Mouse (Mus musculus) Muller cell, postnatal 12 days (primary cell): ENCODE data around the gene Ccdc43.
"Not testable (repeated sequence)": the region's sequence is repeated elsewhere in the genome, so short reads cannot be mapped to it uniquely, and the experiment has no call there.

Experiments used
- DNase-seq: peaks from one replicate; pipeline ENCODE4 v3.0.0-alpha.2; 2015; ENCODE audit errors: inconsistent ontology term

The Ccdc43 gene

DNA sequence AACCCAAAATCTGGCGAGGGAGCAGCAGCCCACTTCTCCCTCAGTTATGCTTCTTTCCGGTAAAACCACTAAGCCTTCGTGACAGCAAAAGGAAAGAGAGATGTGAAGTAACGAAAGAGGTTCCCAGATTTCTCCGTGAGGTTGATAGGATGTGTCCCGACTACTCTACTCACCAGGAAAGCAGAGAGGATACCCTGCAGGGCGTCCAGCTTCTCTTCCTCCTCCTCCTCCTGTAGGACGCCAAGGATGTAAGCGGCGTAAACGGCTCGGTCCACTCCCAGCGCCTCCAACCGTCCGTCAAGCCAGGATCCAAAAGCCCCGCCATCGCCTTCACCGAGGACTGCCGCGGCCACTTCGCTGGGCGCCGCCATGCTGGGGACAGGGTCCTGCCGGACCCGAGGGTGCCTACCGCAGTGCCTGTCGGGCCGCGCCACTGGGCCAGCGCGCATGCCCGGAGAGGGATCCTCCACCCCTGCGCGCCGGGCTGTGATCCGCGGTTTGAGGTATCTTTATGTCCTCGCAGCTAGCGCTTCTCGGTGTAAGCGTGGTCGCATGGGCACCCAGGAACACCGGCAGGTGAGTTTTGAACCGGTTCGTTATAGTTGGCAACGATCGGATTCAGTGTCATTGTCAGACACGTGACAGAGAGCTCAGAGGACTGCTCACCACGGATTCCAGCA, at the start of gene Ccdc43:
TSS of gene Ccdc43 (minus strand) at position 445 of the 680 bp plus-strand sequence.
- peak; percentile 90 for DNase-seq

DNA sequence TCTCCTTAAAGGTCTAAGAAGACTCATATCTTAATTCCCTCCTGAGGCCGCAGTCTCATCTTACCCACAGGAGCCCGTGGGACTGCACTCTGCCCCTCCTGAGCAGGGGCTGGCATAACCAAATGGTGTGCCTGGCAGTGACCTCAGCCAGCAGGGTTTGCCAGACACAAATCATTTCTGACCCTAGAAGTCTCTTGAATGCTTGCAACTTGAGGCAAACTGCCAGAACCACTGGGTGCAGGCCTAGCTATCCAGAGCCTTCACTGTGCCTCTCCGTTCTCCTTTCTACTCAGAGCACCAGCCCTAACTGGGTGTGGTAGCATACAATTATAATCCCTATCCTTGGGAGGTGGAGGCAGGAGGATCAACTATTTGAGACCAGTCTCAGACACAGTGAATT, 47.2 kb upstream of the Ccdc43 start:
- DNase-seq = no peak

DNA sequence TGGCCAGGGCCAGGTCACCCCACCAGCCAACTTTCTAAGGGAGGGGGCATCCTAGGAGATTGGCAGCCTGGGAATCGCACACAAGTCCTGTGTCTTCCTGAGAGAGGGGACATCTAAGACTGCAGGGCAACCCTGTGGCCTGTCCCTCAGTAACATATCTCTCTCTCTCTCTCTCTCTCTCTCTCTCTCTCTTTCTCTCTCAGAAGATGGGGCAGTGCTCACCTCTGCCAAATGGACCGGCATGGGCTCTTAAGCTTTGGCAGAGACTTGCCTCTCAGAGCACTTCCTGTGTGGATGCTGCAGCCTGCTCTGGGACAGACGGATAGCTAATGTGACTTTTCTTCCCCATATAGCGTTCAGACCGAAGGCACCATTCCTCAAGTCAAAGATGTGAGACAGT, 45.3 kb upstream of the Ccdc43 start:
- no peak for DNase-seq

DNA sequence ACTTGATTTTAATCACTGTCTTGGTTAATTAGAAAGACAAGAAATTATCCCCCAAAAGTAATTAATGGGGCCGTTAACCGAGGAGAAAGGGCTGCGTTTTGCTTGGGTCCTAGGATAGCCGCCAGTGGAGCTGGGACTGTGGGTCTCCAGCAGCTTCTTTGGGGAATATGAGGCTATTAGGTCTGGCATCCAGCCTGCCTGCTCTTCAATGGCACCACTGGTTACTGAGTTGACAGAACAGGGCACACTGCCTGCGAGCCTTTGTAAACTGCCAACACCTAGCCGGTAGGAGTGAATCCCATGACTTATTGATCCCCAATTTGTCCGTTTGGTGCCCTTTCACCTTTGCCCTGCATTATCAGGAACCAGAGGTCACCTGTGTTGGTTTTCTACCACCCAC, 44.5 kb upstream of the Ccdc43 start:
- peak; percentile 66 for DNase-seq

DNA sequence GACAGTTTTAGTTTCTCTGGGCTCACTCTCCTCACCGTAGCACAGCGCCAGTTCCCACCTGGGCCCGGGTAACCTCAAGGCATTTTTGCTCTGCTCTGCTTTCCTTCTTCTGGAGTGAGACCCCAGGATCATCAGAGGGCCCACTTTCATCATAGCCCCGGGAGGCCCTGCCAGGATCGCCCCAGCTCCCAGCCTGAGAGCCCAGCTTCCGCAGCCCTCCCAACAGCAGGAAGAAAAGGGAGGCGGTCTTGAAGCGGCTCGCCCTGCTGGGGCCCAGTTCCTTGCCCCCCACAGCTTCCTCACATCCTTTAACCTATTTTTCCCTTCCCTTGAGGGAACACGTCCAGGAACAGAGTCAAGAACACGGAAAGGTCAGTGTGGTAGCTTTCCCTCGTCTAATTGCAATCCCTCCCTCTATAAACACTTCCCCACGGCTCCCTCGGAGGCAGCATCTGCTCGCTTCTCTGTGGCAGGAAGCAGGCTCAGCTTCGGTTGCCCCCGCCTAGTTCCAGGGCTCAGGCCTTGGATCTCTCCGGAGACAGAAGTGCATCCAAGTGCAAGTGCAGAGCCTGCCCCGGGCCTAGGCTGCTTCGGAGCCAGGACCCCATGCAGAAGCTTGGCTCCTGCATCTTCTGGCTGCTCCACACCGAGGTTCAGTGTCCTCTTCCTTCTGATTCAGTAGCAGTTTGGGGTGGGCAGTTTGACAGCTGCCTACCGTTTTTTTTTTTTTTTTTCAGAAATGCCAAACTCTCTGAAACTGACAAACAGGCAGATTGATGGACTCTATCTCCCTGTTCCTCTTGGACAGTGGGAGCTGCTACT, 43.8 kb upstream of the Ccdc43 start:
- peak; percentile 45 for DNase-seq

DNA sequence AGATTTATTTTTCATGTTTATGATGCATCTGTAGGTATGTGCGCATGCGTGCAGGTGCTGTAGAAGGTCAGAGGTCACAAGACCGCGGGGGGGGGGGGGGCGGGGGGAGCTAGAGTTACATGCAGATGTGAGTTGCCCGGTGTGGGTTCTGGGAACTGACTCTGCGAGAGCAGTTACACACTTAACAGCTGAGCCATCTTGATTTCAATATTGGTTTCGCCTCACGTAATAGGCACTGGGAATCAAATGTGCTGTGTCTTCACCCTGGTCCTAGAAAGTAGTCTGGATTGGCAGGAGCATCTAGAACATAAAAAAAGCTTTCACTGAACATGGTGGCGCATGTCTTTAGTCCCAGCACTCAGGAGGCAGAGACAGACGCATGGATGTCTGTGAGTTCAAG, 43.1 kb upstream of the Ccdc43 start:
- no peak for DNase-seq

DNA sequence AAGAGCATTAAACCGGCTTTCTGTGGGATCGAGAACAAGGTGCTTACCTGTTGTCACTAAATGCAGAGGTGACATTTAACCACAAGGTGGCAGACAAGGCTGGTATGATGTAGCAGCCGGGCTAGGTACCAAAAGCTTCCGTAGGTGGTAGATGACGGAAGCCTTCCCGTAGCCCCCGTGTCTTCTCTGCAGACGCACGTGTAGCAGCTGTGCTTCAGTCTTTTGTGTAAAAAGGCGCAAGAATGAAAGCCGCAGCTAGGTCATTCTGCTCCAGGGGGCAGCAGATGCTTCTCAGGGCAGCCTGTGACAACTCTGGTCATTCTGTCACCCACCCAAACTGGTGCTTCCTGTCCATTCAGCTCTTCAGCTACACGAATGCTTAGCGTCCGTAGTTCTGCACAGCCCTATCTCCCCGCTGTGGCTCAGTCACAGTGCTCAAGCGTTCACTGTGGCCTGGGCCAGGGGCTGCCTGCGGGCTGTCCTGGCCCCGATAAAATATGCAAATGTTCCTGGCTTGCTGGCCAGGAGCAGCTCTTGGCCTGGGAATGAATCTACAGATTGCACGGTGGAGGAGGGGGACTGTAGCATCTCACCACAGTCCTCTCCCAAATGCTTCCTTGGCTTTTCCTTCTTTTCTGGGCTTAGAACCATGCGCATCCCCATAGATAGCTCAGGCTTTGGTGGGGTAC, 41.8 kb upstream of the Ccdc43 start:
- DNase-seq = peak; percentile 68

DNA sequence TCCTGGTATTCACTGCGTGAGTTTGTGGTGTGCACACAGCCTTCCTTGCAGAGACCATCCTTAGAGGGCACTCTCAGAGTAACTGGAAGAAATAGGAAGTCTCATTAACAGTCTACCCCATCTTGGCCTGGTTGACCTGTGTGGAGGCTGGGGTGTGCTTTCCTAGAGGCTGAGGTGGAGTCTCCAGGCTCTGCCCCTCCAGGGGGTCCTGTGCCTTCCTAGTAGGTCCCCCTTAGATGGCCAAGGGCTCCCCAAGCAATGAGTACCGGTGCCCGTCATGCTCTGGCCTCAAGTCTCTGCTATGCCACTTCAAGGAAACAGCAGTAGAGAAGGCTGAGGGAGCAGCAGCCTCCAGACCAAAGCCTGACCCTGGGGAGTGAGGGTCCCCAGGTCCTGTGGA, 40.5 kb upstream of the Ccdc43 start:
- DNase-seq = no peak

DNA sequence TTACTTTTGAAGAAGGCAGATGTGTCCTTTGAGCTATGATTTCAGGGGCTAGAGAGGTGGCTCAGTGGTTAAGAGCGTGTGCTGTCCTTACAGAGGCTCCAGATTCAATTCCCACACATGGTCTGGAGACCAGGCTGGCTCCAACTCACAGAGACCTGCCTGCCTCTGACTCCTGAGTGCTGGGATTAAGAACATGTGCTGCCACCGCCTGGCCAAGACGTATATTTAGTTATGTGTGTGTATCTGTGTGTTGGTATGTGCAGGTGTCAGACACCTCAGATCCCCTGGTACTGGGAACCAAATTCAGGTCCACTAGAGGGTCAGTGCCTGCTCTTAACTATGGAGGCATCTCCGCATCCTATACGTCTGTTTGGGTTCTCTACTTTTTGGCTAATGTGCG, 37.4 kb upstream of the Ccdc43 start:
- DNase-seq = no peak

DNA sequence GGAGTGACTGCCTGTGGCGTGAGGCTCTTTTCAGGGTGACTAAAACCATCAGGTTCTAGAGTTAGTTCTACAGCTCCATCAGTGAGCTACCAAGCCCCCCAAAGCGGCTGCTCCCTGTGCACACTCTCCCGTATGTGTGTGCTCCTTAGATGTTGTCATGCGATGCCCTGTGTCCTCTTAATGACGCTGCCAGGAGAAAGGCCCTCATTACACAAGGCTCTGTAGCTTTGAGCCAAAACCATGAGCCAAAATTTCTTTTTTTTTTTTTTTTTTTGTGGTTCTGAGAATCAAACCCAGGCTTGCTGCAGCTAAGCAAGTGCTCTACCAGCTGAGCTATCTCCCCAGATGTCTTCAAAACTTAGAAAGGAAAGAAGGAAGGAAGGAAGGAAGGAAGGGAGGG, 35.6 kb upstream of the Ccdc43 start:
- DNase-seq = no peak

DNA sequence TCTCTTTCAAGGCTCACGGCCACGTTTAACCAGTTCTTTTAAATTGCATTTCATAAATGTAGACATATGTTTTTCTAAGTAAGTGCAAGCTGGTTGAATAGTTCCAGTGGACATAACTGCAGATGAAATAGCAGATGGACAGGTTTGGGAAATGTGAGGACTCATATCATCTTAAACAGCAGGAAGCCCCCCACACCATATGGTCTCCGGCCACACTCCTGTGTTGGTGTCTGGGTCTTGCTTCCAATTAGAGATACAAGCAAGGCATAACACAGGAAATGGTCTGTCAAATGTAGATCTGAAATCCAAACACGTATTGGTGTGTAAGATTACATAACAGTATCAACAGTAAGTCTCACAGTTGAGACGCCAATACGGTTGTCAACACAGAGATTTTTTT, 33.8 kb upstream of the Ccdc43 start:
- no peak for DNase-seq

DNA sequence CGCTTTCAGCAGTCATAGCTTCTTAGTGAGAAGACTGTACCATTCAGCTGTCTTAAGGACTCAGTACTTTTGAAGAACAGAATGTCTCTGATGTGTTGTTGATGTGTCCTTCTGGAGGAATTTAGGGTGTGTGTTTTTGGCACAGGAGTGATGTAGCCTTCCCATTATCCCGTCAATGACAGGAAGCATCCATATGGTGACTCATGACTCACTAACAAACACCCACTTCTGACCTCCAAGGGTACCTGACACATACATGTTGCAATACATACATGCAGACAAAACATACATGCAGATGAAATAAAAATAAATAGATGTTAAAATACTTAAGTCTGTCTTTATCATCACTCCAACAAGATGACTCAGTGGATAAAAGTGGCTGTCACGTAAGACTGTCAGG, 32.3 kb upstream of the Ccdc43 start:
- no peak for DNase-seq

DNA sequence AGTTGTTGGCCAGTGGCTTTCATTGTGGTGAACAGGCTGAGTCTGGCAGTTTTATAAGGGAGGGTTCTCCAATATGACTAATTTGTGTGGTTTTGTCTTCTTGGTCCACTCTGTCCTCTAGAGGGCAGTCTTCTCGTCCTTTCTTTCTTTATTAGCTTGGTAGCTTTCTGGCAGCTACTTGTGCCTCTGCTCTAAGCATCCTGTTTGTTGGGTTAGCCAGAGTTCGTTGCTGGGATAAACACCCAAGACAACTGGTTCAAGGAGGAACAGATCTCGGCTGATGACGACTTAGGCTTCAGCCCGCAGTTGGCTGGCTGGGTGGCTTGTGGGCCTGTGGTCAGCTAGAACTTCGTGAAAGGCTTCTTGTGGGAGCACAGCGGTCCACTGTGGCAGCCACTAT, 31.0 kb upstream of the Ccdc43 start:
- DNase-seq = peak; percentile 52

DNA sequence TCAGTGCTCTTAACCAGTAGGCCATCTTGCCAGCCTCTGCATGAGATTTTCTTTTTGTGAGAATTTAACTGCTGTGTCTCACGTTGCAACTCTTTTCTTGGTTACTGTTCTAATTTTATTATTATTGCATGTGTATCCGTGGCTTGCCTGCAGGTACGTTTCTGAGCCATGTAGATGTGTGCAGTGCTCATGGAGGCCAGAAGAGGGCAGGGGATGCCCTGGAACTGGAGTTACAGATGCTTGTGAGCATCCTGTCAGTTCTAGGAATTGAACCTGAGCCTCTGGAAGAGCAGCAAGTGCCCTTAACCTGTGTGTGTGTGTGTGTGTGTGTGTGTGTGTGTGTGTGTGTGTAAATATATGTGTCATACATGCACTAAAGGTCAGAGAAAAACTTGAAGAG, 28.0 kb upstream of the Ccdc43 start:
- DNase-seq = no peak

DNA sequence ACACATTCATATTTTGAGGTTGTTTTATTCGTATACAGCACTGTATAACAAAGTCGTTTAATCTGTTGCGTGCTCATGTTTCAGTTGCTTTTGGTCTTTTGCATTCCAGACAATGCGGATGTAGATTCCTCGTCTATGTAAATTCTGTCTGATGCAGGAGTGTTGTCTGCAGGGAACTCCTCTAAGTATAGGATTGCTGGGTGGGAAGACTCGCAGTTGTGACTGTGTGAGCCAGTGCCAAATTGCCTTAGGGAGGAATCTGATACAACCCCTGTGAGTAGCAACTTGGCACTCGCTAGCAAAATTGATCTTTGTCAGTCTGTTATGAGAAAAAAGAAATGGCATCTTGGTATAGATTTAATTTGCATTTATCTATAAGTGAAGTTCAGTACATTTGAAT, 18.6 kb upstream of the Ccdc43 start:
- DNase-seq = no peak

DNA sequence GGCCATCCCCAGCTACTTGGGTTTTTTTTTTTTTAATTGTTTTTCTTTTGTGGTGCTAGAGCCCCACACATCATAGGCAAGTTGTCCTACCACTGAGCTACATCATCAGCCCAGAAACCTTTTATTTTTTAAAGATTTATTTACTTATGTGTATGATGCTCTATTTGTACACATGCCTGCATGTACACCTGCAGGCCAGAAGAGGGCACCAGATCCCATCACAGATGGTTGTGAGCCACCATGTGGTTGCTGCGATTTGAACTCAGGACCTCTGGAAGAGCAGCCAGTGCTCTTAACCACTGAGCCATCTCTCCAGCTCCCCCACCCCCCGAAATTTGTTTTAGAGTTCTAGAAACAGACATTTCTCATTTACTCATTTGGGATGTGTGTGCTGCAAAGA, 17.0 kb upstream of the Ccdc43 start:
- not testable (repeated sequence) for DNase-seq

DNA sequence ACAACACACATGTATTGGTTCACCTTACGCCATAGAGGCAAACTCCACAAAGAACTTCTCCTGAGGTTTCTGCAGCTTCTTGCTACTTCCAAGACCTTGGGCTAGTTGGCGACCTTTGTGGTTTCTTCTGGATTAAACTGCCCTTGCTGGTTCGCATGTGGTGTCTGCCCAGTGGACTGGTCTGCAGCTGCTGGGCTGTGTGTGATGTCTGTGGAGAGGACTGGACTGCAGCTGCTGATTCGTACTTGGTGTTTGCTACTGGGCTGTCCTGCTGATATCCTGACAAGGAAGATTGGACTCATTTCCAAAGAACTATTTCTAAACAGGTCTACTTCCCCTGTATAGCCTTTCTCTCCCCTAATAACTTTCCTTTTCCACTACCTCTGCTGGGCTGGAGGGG, 14.8 kb upstream of the Ccdc43 start:
- DNase-seq = no peak

DNA sequence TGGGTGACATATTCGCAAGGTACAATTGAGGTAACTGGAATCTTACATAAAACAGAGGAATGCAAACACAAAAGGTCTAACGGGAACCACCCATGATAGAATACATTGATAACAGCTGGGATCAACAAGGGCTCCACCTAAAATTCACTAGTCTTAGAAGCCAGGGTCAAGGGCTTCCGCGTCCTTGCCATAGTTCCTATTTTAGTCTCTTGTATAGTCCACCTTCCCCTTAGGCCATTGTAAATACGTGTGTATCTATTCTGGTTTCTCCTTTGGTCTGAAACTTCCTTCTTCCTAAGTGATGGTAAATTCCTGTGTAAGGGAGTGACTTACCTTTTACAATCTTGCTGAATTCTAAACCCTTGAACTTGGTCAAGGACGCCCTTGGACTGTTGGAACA, 4.6 kb upstream of the Ccdc43 start:
- not testable (repeated sequence) for DNase-seq

DNA sequence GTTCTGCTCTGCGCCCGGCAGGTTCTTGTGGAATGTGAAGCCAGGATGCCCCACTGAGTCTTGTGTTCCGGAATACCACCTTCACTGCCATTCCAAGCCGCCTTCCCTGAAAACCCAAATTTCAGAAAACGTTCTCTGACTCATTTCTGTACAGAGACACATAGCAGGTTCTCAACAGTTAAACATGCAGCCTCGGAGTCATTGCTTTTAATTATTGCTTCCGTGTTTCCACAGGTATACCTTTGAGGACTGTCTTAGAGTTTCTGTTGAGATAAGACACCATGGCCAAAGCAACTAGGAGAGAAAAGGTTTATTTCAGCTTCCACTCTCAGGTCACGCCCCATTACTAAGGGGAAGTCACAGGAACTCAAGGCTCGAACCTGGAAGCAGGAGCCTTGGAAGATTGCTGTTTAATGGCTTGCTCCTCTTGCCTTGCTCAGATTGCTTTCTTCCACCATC, 465 bp upstream of the Ccdc43 start:
- DNase-seq = no peak

DNA sequence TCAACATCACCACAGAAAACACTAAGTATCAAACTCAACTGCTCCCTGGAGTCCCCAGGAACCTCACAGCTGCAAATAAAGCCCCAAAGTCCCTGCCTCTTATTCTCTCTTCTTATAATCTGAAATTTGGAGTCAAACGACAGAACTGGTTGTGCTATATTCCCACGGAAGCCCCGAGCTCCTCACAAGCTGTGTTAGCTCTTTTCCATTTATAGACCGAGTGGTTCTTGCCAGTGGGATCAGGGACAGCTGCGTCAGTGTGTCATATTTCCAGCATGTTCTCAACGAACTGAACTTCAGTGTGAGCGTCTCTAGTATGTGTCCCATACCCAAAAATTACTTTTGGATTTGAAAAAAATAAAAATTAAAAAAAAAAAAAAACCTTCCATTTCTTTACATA, 2.3 kb downstream of the Ccdc43 start:
- DNase-seq = no peak

DNA sequence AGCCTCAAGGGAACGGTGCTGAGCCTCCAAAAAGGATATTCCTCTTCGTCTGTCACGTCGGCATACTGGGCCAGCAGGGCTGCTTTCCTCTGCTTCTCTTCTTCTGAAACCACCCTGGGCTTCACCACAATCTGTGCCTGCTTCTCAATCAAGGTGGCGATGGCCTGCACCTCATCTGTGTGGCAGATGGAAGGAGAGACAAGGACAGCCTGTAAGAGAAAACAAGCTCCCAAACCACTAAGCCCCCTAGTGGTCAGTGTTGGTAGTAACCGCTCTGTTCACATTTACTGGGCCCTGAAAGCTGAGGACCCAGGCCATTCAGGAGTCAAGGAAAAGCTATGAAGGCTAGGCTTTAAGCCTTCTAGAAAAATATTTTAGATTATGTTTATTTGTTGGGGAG, 7.4 kb downstream of the Ccdc43 start:
- peak; percentile 32 for DNase-seq

DNA sequence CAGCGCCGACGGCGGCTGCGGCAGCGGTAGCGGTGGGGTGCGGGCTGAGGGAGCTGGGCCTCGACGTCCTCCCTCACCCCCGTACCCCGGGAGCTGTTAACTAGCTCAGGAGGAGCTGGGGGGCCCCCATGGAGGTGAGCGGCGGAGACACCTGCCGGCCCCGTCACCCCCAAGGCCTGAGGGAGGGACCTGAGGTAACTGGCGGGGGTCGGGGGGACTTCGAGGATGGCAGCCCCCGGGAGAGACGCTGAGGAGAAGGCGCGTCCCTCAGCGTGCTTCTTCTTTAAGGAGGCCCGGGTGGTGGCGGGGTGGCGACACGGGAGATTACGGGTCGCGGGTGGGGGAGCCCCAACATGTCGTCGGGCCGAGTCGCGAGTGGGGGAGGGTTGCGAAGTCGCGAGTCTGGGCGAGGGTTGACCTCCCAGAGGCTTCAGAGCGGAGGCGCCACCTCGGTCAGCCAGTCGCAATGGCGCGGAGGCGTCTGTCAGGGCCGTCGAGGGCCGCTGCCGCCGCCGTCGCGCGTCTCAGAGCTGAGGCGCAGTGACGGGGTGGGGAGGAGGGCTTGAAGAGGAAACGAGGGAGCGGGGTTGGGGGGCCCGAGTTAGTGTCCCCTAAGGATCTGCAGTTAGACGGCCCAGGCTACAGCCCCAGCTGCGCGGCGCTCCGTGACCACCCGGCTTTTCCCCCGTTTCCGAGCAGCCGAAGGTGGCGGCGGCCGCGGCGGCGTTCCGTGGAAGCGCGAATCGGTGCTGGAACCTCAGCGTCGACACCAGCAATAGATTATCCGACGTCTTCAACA, 31.7 kb downstream of the Ccdc43 start:
- no peak for DNase-seq
